Mouse (Mus musculus) erythroblast, embryonic 14.5 days (primary cell): ENCODE results near the gene P3h2.

Source experiments
- GATA1 ChIP-seq: IDR thresholded peaks from 2 replicates; pipeline ENCODE4 v1.6.1; 2012; ENCODE audit warnings: low read length, inconsistent platforms, mixed read lengths
- TAL1 ChIP-seq: IDR thresholded peaks from 3 replicates; pipeline ENCODE4 v1.6.1; 2012; ENCODE audit warnings: low read length, inconsistent platforms, mixed read lengths

DNA sequence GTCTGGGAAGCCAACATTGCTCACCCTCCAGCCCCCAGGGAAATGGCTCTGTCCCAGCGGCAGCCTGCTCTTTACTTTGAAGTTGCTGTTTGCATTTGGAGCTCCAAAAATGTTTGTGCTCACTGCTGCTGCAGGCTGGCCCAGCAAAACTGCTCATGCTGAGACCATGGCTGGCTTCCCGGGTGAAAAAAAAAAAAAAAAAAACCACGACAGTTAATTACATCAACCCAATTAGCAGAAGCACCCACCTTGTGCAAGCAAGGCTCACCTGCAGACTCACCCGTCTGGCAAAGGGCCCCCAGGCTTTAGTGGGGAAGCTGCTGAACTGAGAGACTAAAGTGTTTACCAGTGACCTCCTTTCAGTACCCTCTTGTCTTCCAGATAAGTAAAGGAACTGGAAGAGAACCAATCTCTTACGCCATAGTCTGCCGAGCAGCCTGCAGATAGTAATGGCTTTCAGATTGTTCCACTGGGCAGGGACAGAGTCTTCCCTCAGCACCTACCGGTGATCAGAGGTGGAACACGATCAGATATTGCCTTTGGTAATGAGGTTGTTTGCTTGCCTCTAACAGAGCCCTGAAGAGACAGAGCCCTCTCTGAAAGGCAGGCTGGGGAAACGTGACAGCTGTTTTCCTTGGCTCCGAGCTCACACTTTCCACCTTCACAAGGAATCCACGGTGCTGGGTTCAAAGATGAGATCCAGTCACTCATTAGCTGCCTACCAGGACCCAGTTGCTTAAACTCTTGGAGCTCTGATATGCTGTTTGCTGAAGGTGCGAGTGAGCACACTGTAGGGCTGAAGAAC lies 160.2 kb downstream of the P3h2 start:
- TF ChIP-seq GATA1: no peak
- TF ChIP-seq TAL1: no peak
